Mouse (Mus musculus): ENCODE measurements at regions not wholly inside any gene's neighbourhood (a gene's known extent, or its start where the extent isn't known, plus 50 kb on each side); places are given as distances from the start of the nearest gene placed in this dataset.

- no peak for ATAC-seq (ENCODE audit: low FRiP score, low TSS enrichment)
- Histone ChIP-seq H3K9ac (replicated peaks; ENCODE audit: low read length) (no peak overlapping the region), H3K27ac (replicated peaks; ENCODE audit: low read depth, low read length) (no peak overlapping the region), H3K4me3 (replicated peaks; ENCODE audit: low read depth, low read length) (no peak overlapping the region), H3K4me1 (ENCODE audit: control insufficient read depth, insufficient read depth, low read length) (no peaks in the 10 kb centered on the region), H3K9me3 (ENCODE audit: control insufficient read depth, low read length) (no peaks in the 10 kb centered on the region), H3K36me3 (ENCODE audit: control insufficient read depth, insufficient read depth, low read length) (no peaks in the 10 kb centered on the region), H3K27me3 (ENCODE audit: control insufficient read depth, insufficient read depth, low read length) (no peaks in the 10 kb centered on the region), H3K4me2 (ENCODE audit: low read length) (no peak overlapping the region)
- peak; percentile 36 for DNase-seq
- 75% methylated on average over 4 of the region's 4 CpGs for WGBS
These were observed 1353.0 kb upstream of the Luzp2 start for GRCm38 (mm10) chr7:53482150-53482837.

GRCm38 (mm10) chr7:53486126-53486525 lies 1349.2 kb upstream of the Luzp2 start:
- ATAC-seq (ENCODE audit: low FRiP score, low TSS enrichment) (no peak), DNase-seq (no peak)
- no peak overlapping the region for H3K4me2 ChIP-seq (ENCODE audit: low read length)
- H3K4me1 ChIP-seq (ENCODE audit: control insufficient read depth, insufficient read depth, low read length), result no peaks in the 10 kb centered on the region
- H3K9me3 ChIP-seq (ENCODE audit: control insufficient read depth, low read length), result no peaks in the 10 kb centered on the region
- no peaks in the 10 kb centered on the region for H3K36me3 ChIP-seq (ENCODE audit: control insufficient read depth, insufficient read depth, low read length)
- 79% methylated on average over 3 of the region's 3 CpGs for WGBS
- no peak overlapping the region for H3K9ac ChIP-seq (replicated peaks; ENCODE audit: low read length)
- no peak overlapping the region for H3K27ac ChIP-seq (replicated peaks; ENCODE audit: low read depth, low read length)
- no peaks in the 10 kb centered on the region for H3K27me3 ChIP-seq (ENCODE audit: control insufficient read depth, insufficient read depth, low read length)
- no peak overlapping the region for H3K4me3 ChIP-seq (replicated peaks; ENCODE audit: low read depth, low read length)

GRCm38 (mm10) chr7:53522195-53522917 lies 1312.9 kb upstream of the Luzp2 start:
- no peak overlapping the region for H3K9ac ChIP-seq (replicated peaks; ENCODE audit: low read length)
- DNase-seq (no peak), ATAC-seq (ENCODE audit: low FRiP score, low TSS enrichment) (no peak)
- H3K4me1 ChIP-seq (ENCODE audit: control insufficient read depth, insufficient read depth, low read length), result no peaks in the 10 kb centered on the region
- WGBS, result 83% methylated on average over 3 of the region's 3 CpGs
- H3K27me3 ChIP-seq (ENCODE audit: control insufficient read depth, insufficient read depth, low read length), result no peaks in the 10 kb centered on the region
- no peak overlapping the region for H3K4me3 ChIP-seq (replicated peaks; ENCODE audit: low read depth, low read length)
- H3K27ac ChIP-seq (replicated peaks; ENCODE audit: low read depth, low read length), result no peak overlapping the region
- H3K9me3 ChIP-seq (ENCODE audit: control insufficient read depth, low read length), result no peaks in the 10 kb centered on the region
- no peak overlapping the region for H3K4me2 ChIP-seq (ENCODE audit: low read length)
- H3K36me3 ChIP-seq (ENCODE audit: control insufficient read depth, insufficient read depth, low read length), result no peaks in the 10 kb centered on the region
